Mouse (Mus musculus) C2C12 (cell line): ENCODE measurements around the gene Greb1. TPM values are rescaled to one million over a fixed set of nuclear protein-coding genes. Genes with fewer than 3 reads are reported as not detected.

Source experiments
- H3K27me3 ChIP-seq: one replicate; pipeline ENCODE4 v1.6.1; 2011; ENCODE audit not compliant: control insufficient read depth, insufficient read depth, insufficient read length
- H3K36me3 ChIP-seq: one replicate; pipeline ENCODE4 v1.6.1; 2011; ENCODE audit not compliant: control insufficient read depth, insufficient read depth
- H3K4me3 ChIP-seq: one replicate; pipeline ENCODE4 v1.5.1; 2011; ENCODE audit warnings: mild to moderate bottlenecking, control low read depth; ENCODE audit not compliant: poor library complexity, insufficient read depth, severe bottlenecking
- H3K79me2 ChIP-seq: one replicate; pipeline ENCODE4 v1.6.1; 2011; ENCODE audit not compliant: control insufficient read depth, insufficient read depth
- H3K79me3 ChIP-seq: one replicate; pipeline ENCODE4 v1.6.1; 2011; ENCODE audit warnings: low read depth, control low read depth
- H3ac ChIP-seq: one replicate; pipeline ENCODE3; 2011; ENCODE audit warnings: low read depth; ENCODE audit not compliant: control insufficient read depth, insufficient read length
- CEBPB ChIP-seq: IDR thresholded peaks from one replicate; pipeline ENCODE4 v1.6.1; 2011; ENCODE audit warnings: low read depth, mild to moderate bottlenecking, control low read depth, moderate library complexity
- CTCF ChIP-seq: IDR thresholded peaks from one replicate; pipeline ENCODE4 v1.5.1; 2011; ENCODE audit not compliant: control insufficient read depth, insufficient read depth, insufficient read length
- FOSL1 ChIP-seq: IDR thresholded peaks from one replicate; pipeline ENCODE4 v1.8.0; 2011; ENCODE audit warnings: mild to moderate bottlenecking, low read length; ENCODE audit not compliant: poor library complexity, insufficient read depth, severe bottlenecking
- MAX ChIP-seq: IDR thresholded peaks from one replicate; pipeline ENCODE4 v1.6.1; 2011; ENCODE audit warnings: mild to moderate bottlenecking, control low read depth
- MYOD1 ChIP-seq: IDR thresholded peaks from one replicate; pipeline ENCODE4 v1.6.1; 2011; ENCODE audit warnings: low read depth; ENCODE audit not compliant: control insufficient read depth, insufficient read length
- MYOG ChIP-seq: IDR thresholded peaks from one replicate; pipeline ENCODE4 v1.6.1; 2011; ENCODE audit not compliant: control insufficient read depth, insufficient read length; ENCODE audit errors: extremely low read depth
- USF1 ChIP-seq: IDR thresholded peaks from one replicate; pipeline ENCODE4 v1.6.1; 2011; ENCODE audit warnings: low read depth, mild to moderate bottlenecking, control low read depth, moderate library complexity
- polyA plus RNA-seq: library from polyadenylated mRNA; unstranded; fragments of >200 nt; fragmentation: generic; extraction: Trizol; gene quantifications from one replicate; pipeline ENCODE4 v1.2.1, GENCODE M21; 2012; ENCODE audit warnings: missing spikeins

The Greb1 gene
- polyA plus RNA-seq, 1 experiment, result 0.04 TPM

GRCm38 (mm10) chr12:16800959-16801315 lies 251 bp upstream of the Greb1 start:
- no peak overlapping the region for H3ac ChIP-seq
- peaks cover 24% of the 10 kb centered on the region for H3K27me3 ChIP-seq
- no peaks in the 10 kb centered on the region for H3K79me3 ChIP-seq
- TF ChIP-seq MYOG, result no peak
- TF ChIP-seq FOSL1, result no peak
- no peak for TF ChIP-seq MYOD1
- no peak for TF ChIP-seq CEBPB
- TF ChIP-seq CTCF, result no peak
- no peak for TF ChIP-seq MAX
- no peak for TF ChIP-seq USF1
- H3K4me3 ChIP-seq, result no peak overlapping the region
- H3K79me2 ChIP-seq, result no peaks in the 10 kb centered on the region
- H3K36me3 ChIP-seq, result no peaks in the 10 kb centered on the region

GRCm38 (mm10) chr12:16799928-16800258 lies 793 bp downstream of the Greb1 start:
- no peak overlapping the region for H3K4me3 ChIP-seq
- H3K36me3 ChIP-seq, result no peaks in the 10 kb centered on the region
- no peaks in the 10 kb centered on the region for H3K79me3 ChIP-seq
- TF ChIP-seq MYOG (no peak), FOSL1 (no peak), MYOD1 (no peak), MAX (no peak), CEBPB (no peak), CTCF (no peak), USF1 (no peak)
- H3K79me2 ChIP-seq, result no peaks in the 10 kb centered on the region
- H3K27me3 ChIP-seq, result peaks cover 24% of the 10 kb centered on the region
- no peak overlapping the region for H3ac ChIP-seq

GRCm38 (mm10) chr12:16798894-16799293 lies 1.8 kb downstream of the Greb1 start:
- Histone ChIP-seq H3K36me3 (no peaks in the 10 kb centered on the region), H3K27me3 (peaks cover 24% of the 10 kb centered on the region), H3ac (no peak overlapping the region), H3K4me3 (no peak overlapping the region), H3K79me2 (no peaks in the 10 kb centered on the region), H3K79me3 (no peaks in the 10 kb centered on the region)
- TF ChIP-seq MAX, result no peak
- TF ChIP-seq FOSL1, result no peak
- TF ChIP-seq MYOG, result no peak
- no peak for TF ChIP-seq USF1
- no peak for TF ChIP-seq MYOD1
- no peak for TF ChIP-seq CTCF
- TF ChIP-seq CEBPB, result no peak

GRCm38 (mm10) chr12:16795781-16796180 lies 4.9 kb downstream of the Greb1 start:
- Histone ChIP-seq H3K27me3 (peaks cover 14% of the 10 kb centered on the region), H3K79me2 (no peaks in the 10 kb centered on the region), H3ac (no peak overlapping the region), H3K36me3 (no peaks in the 10 kb centered on the region), H3K79me3 (no peaks in the 10 kb centered on the region), H3K4me3 (no peak overlapping the region)
- TF ChIP-seq MAX, result no peak
- no peak for TF ChIP-seq CEBPB
- TF ChIP-seq FOSL1, result no peak
- TF ChIP-seq MYOD1, result no peak
- no peak for TF ChIP-seq MYOG
- TF ChIP-seq USF1, result no peak
- no peak for TF ChIP-seq CTCF

GRCm38 (mm10) chr12:16793371-16793770 lies 7.3 kb downstream of the Greb1 start:
- Histone ChIP-seq H3K79me2 (no peaks in the 10 kb centered on the region), H3K36me3 (no peaks in the 10 kb centered on the region), H3K79me3 (no peaks in the 10 kb centered on the region), H3K4me3 (no peak overlapping the region), H3ac (no peak overlapping the region), H3K27me3 (peaks cover 5% of the 10 kb centered on the region)
- TF ChIP-seq MYOG (no peak), USF1 (no peak), MYOD1 (no peak), CEBPB (no peak), MAX (no peak), CTCF (no peak), FOSL1 (no peak)

- no peaks in the 10 kb centered on the region for H3K79me2 ChIP-seq
- no peak for TF ChIP-seq MYOG
- TF ChIP-seq MYOD1, result no peak
- TF ChIP-seq USF1, result no peak
- TF ChIP-seq FOSL1, result no peak
- TF ChIP-seq CEBPB, result no peak
- TF ChIP-seq MAX, result no peak
- no peak for TF ChIP-seq CTCF
- no peak overlapping the region for H3K4me3 ChIP-seq
- no peaks in the 10 kb centered on the region for H3K36me3 ChIP-seq
- no peaks in the 10 kb centered on the region for H3K27me3 ChIP-seq
- H3ac ChIP-seq, result no peak overlapping the region
- no peaks in the 10 kb centered on the region for H3K79me3 ChIP-seq
These were observed 10.2 kb downstream of the Greb1 start for GRCm38 (mm10) chr12:16790456-16790855.
